Mouse (Mus musculus): Measurements from ENCODE around the gene Rrp15. TPM values are rescaled to one million over a fixed set of nuclear protein-coding genes. Genes with fewer than 3 reads are reported as not detected.
A peak's percentile ranks its signal among the peaks of the same experiment; 100 is the strongest.
"Not testable (repeated sequence)": the region's sequence is repeated elsewhere in the genome, so short reads cannot be mapped to it uniquely, and the experiment has no call there.

The Rrp15 gene
- polyA plus RNA-seq (2012; rRNA removed), result 14.8 and 16.1 TPM in 2 replicates

GRCm38 (mm10) chr1:186748724-186749653 lies at the start of gene Rrp15:
Gene Rrp15 (minus strand): TSS chr1:186749358.
- DNase-seq (ENCODE audit: extremely low spot score in 1 of 2, low spot score in 1 of 2), result peak; percentile 42 to 89

GRCm38 (mm10) chr1:186797991-186798390 lies 48.8 kb upstream of the Rrp15 start:
- DNase-seq (ENCODE audit: extremely low spot score in 1 of 2, low spot score in 1 of 2), result no peak

GRCm38 (mm10) chr1:186785359-186785758 lies 36.2 kb upstream of the Rrp15 start:
- DNase-seq (ENCODE audit: extremely low spot score in 1 of 2, low spot score in 1 of 2), result no peak

- DNase-seq (ENCODE audit: extremely low spot score in 1 of 2, low spot score in 1 of 2), result no peak
Measured at GRCm38 (mm10) chr1:186780826-186781225, 31.7 kb upstream of the Rrp15 start.

- DNase-seq (ENCODE audit: extremely low spot score in 1 of 2, low spot score in 1 of 2), result peak in 1 of 2 experiments; percentile 0
Measured at GRCm38 (mm10) chr1:186773124-186773523, 24.0 kb upstream of the Rrp15 start.

GRCm38 (mm10) chr1:186772547-186773077 lies 23.5 kb upstream of the Rrp15 start:
- DNase-seq (ENCODE audit: extremely low spot score in 1 of 2, low spot score in 1 of 2), result no peak

- DNase-seq (ENCODE audit: extremely low spot score in 1 of 2, low spot score in 1 of 2), result no peak
Measured at GRCm38 (mm10) chr1:186772005-186772404, 22.8 kb upstream of the Rrp15 start.

GRCm38 (mm10) chr1:186770659-186771058 lies 21.5 kb upstream of the Rrp15 start:
- no peak for DNase-seq (ENCODE audit: extremely low spot score in 1 of 2, low spot score in 1 of 2)

GRCm38 (mm10) chr1:186768392-186768791 lies 19.2 kb upstream of the Rrp15 start:
- DNase-seq (ENCODE audit: extremely low spot score in 1 of 2, low spot score in 1 of 2), result no peak

- DNase-seq (ENCODE audit: extremely low spot score in 1 of 2, low spot score in 1 of 2), result not testable (repeated sequence)
Measured at GRCm38 (mm10) chr1:186763451-186763850, 14.3 kb upstream of the Rrp15 start.

- DNase-seq (ENCODE audit: extremely low spot score in 1 of 2, low spot score in 1 of 2), result no peak
Measured at GRCm38 (mm10) chr1:186749675-186750283, 621 bp upstream of the Rrp15 start.

GRCm38 (mm10) chr1:186739828-186740227 lies 9.3 kb downstream of the Rrp15 start:
- DNase-seq (ENCODE audit: extremely low spot score in 1 of 2, low spot score in 1 of 2), result no peak

GRCm38 (mm10) chr1:186735537-186735936 lies 13.6 kb downstream of the Rrp15 start:
- no peak for DNase-seq (ENCODE audit: extremely low spot score in 1 of 2, low spot score in 1 of 2)

GRCm38 (mm10) chr1:186733052-186733451 lies 16.1 kb downstream of the Rrp15 start:
- DNase-seq (ENCODE audit: extremely low spot score in 1 of 2, low spot score in 1 of 2), result no peak

GRCm38 (mm10) chr1:186728778-186729177 lies 20.4 kb downstream of the Rrp15 start:
- no peak for DNase-seq (ENCODE audit: extremely low spot score in 1 of 2, low spot score in 1 of 2)

GRCm38 (mm10) chr1:186726117-186726516 lies 23.0 kb downstream of the Rrp15 start:
- no peak for DNase-seq (ENCODE audit: extremely low spot score in 1 of 2, low spot score in 1 of 2)

- DNase-seq (ENCODE audit: extremely low spot score in 1 of 2, low spot score in 1 of 2), result no peak
Measured at GRCm38 (mm10) chr1:186722299-186722698, 26.9 kb downstream of the Rrp15 start.

- DNase-seq (ENCODE audit: extremely low spot score in 1 of 2, low spot score in 1 of 2), result peak; percentile 53 to 94
Measured at GRCm38 (mm10) chr1:186721846-186722245, 27.3 kb downstream of the Rrp15 start.

- DNase-seq (ENCODE audit: extremely low spot score in 1 of 2, low spot score in 1 of 2), result no peak
Measured at GRCm38 (mm10) chr1:186721166-186721565, 28.0 kb downstream of the Rrp15 start.

GRCm38 (mm10) chr1:186719708-186720107 lies 29.4 kb downstream of the Rrp15 start:
- no peak for DNase-seq (ENCODE audit: extremely low spot score in 1 of 2, low spot score in 1 of 2)

- no peak for DNase-seq (ENCODE audit: extremely low spot score in 1 of 2, low spot score in 1 of 2)
Measured at GRCm38 (mm10) chr1:186718881-186719280, 30.3 kb downstream of the Rrp15 start.
